Mouse (Mus musculus): Measurements from ENCODE around the gene 2210010C04Rik. TPM values are rescaled to one million over a fixed set of nuclear protein-coding genes. Genes with fewer than 3 reads are reported as not detected.

The 2210010C04Rik gene
- polyA plus RNA-seq (2016; fragmentation: Nextera tagmentation; extraction: Ambion mirVana), result not detected in 2 replicates

- Histone ChIP-seq H3K4me3 (no peak within 1 kb of the TSS), H3K4me1 (replicated peaks) (no peaks in the 10 kb centered on the region), H3K36me3 (no peaks in the 10 kb centered on the region), H3K27ac (no peak within 1 kb of the TSS), H3K9me3 (no peaks in the 10 kb centered on the region), H3K27me3 (ENCODE audit: insufficient read depth, poor library complexity, severe bottlenecking) (no peaks in the 10 kb centered on the region)
- no peak for DNase-seq (ENCODE audit: low spot score)
These were observed at the start of gene 2210010C04Rik for GRCm38 (mm10) chr6:41035409-41035808. Gene 2210010C04Rik (minus strand): TSS chr6:41035509.

- Histone ChIP-seq H3K27ac (no peak overlapping the region), H3K27me3 (ENCODE audit: insufficient read depth, poor library complexity, severe bottlenecking) (no peaks in the 10 kb centered on the region), H3K4me1 (replicated peaks) (peaks cover 24% of the 10 kb centered on the region), H3K4me3 (no peak overlapping the region), H3K9me3 (no peaks in the 10 kb centered on the region), H3K36me3 (no peaks in the 10 kb centered on the region)
- no peak for DNase-seq (ENCODE audit: low spot score)
These were observed 44.8 kb upstream of the 2210010C04Rik start for GRCm38 (mm10) chr6:41080121-41080520.

- H3K9me3 ChIP-seq, result no peaks in the 10 kb centered on the region
- peak overlapping the region; percentile 19; the same call in 1 of the 2 replicates for H3K27ac ChIP-seq
- no peak overlapping the region for H3K4me3 ChIP-seq
- peak; percentile 13 for DNase-seq (ENCODE audit: low spot score)
- no peaks in the 10 kb centered on the region for H3K36me3 ChIP-seq
- H3K4me1 ChIP-seq (replicated peaks), result peaks cover 24% of the 10 kb centered on the region
- H3K27me3 ChIP-seq (ENCODE audit: insufficient read depth, poor library complexity, severe bottlenecking), result no peaks in the 10 kb centered on the region
- 43% methylated on average over 3 of the region's 3 CpGs for WGBS
These were observed 43.4 kb upstream of the 2210010C04Rik start for GRCm38 (mm10) chr6:41078539-41079303.

GRCm38 (mm10) chr6:41075753-41076152 lies 40.4 kb upstream of the 2210010C04Rik start:
- H3K36me3 ChIP-seq, result no peaks in the 10 kb centered on the region
- DNase-seq (ENCODE audit: low spot score), result no peak
- peaks cover 24% of the 10 kb centered on the region for H3K4me1 ChIP-seq (replicated peaks)
- no peak overlapping the region for H3K27ac ChIP-seq
- no peaks in the 10 kb centered on the region for H3K27me3 ChIP-seq (ENCODE audit: insufficient read depth, poor library complexity, severe bottlenecking)
- no peaks in the 10 kb centered on the region for H3K9me3 ChIP-seq
- WGBS, result 81% methylated on average over 2 of the region's 2 CpGs
- no peak overlapping the region for H3K4me3 ChIP-seq

GRCm38 (mm10) chr6:41063332-41063731 lies 28.0 kb upstream of the 2210010C04Rik start:
- no peak for DNase-seq (ENCODE audit: low spot score)
- Histone ChIP-seq H3K4me1 (replicated peaks) (no peaks in the 10 kb centered on the region), H3K27ac (no peak overlapping the region), H3K27me3 (ENCODE audit: insufficient read depth, poor library complexity, severe bottlenecking) (no peaks in the 10 kb centered on the region), H3K36me3 (no peaks in the 10 kb centered on the region), H3K9me3 (no peaks in the 10 kb centered on the region), H3K4me3 (no peak overlapping the region)
- 90% methylated on average over 6 of the region's 6 CpGs for WGBS

- H3K27ac ChIP-seq, result no peak overlapping the region
- H3K4me1 ChIP-seq (replicated peaks), result no peaks in the 10 kb centered on the region
- H3K4me3 ChIP-seq, result no peak overlapping the region
- WGBS, result 84% methylated on average over 3 of the region's 3 CpGs
- no peaks in the 10 kb centered on the region for H3K36me3 ChIP-seq
- no peak for DNase-seq (ENCODE audit: low spot score)
- H3K27me3 ChIP-seq (ENCODE audit: insufficient read depth, poor library complexity, severe bottlenecking), result no peaks in the 10 kb centered on the region
- no peaks in the 10 kb centered on the region for H3K9me3 ChIP-seq
These were observed 27.4 kb upstream of the 2210010C04Rik start for GRCm38 (mm10) chr6:41062746-41063145.

- WGBS, result 84% methylated on average over 2 of the region's 2 CpGs
- H3K4me3 ChIP-seq, result no peak overlapping the region
- H3K9me3 ChIP-seq, result no peaks in the 10 kb centered on the region
- H3K27me3 ChIP-seq (ENCODE audit: insufficient read depth, poor library complexity, severe bottlenecking), result no peaks in the 10 kb centered on the region
- no peak for DNase-seq (ENCODE audit: low spot score)
- no peaks in the 10 kb centered on the region for H3K4me1 ChIP-seq (replicated peaks)
- no peak overlapping the region for H3K27ac ChIP-seq
- no peaks in the 10 kb centered on the region for H3K36me3 ChIP-seq
These were observed 26.8 kb upstream of the 2210010C04Rik start for GRCm38 (mm10) chr6:41062081-41062480.

- WGBS, result 66% methylated on average over 5 of the region's 5 CpGs
- DNase-seq (ENCODE audit: low spot score), result no peak
- Histone ChIP-seq H3K36me3 (no peaks in the 10 kb centered on the region), H3K27me3 (ENCODE audit: insufficient read depth, poor library complexity, severe bottlenecking) (no peaks in the 10 kb centered on the region), H3K27ac (no peak overlapping the region), H3K4me3 (no peak overlapping the region), H3K4me1 (replicated peaks) (no peaks in the 10 kb centered on the region), H3K9me3 (no peaks in the 10 kb centered on the region)
These were observed 25.8 kb upstream of the 2210010C04Rik start for GRCm38 (mm10) chr6:41061085-41061484.

- DNase-seq (ENCODE audit: low spot score), result no peak
- no peak overlapping the region for H3K4me3 ChIP-seq
- WGBS, result 84% methylated on average over 5 of the region's 5 CpGs
- H3K36me3 ChIP-seq, result no peaks in the 10 kb centered on the region
- no peaks in the 10 kb centered on the region for H3K9me3 ChIP-seq
- no peaks in the 10 kb centered on the region for H3K4me1 ChIP-seq (replicated peaks)
- H3K27ac ChIP-seq, result no peak overlapping the region
- H3K27me3 ChIP-seq (ENCODE audit: insufficient read depth, poor library complexity, severe bottlenecking), result no peaks in the 10 kb centered on the region
These were observed 22.3 kb upstream of the 2210010C04Rik start for GRCm38 (mm10) chr6:41057653-41058052.

- Histone ChIP-seq H3K9me3 (no peaks in the 10 kb centered on the region), H3K36me3 (no peaks in the 10 kb centered on the region), H3K27me3 (ENCODE audit: insufficient read depth, poor library complexity, severe bottlenecking) (no peaks in the 10 kb centered on the region), H3K27ac (no peak overlapping the region), H3K4me3 (no peak overlapping the region), H3K4me1 (replicated peaks) (no peaks in the 10 kb centered on the region)
- 42% methylated on average over 2 of the region's 2 CpGs for WGBS
- peak; percentile 21 for DNase-seq (ENCODE audit: low spot score)
These were observed 20.3 kb upstream of the 2210010C04Rik start for GRCm38 (mm10) chr6:41055581-41055980.

GRCm38 (mm10) chr6:41054379-41054778 lies 19.1 kb upstream of the 2210010C04Rik start:
- no peak overlapping the region for H3K4me3 ChIP-seq
- no peak overlapping the region for H3K27ac ChIP-seq
- H3K27me3 ChIP-seq (ENCODE audit: insufficient read depth, poor library complexity, severe bottlenecking), result no peaks in the 10 kb centered on the region
- H3K4me1 ChIP-seq (replicated peaks), result no peaks in the 10 kb centered on the region
- H3K36me3 ChIP-seq, result no peaks in the 10 kb centered on the region
- no peak for DNase-seq (ENCODE audit: low spot score)
- H3K9me3 ChIP-seq, result no peaks in the 10 kb centered on the region
- whole genome bisulfite sequencing, result 86% methylated on average over 2 of the region's 2 CpGs

- Histone ChIP-seq H3K36me3 (no peaks in the 10 kb centered on the region), H3K27me3 (ENCODE audit: insufficient read depth, poor library complexity, severe bottlenecking) (no peaks in the 10 kb centered on the region), H3K4me3 (no peak overlapping the region), H3K4me1 (replicated peaks) (no peaks in the 10 kb centered on the region), H3K9me3 (no peaks in the 10 kb centered on the region), H3K27ac (no peak overlapping the region)
- no peak for DNase-seq (ENCODE audit: low spot score)
- WGBS, result 90% methylated on average over 4 of the region's 4 CpGs
These were observed 16.5 kb upstream of the 2210010C04Rik start for GRCm38 (mm10) chr6:41051824-41052223.

GRCm38 (mm10) chr6:41048602-41049001 lies 13.3 kb upstream of the 2210010C04Rik start:
- Histone ChIP-seq H3K27ac (no peak overlapping the region), H3K9me3 (no peaks in the 10 kb centered on the region), H3K4me1 (replicated peaks) (no peaks in the 10 kb centered on the region), H3K36me3 (no peaks in the 10 kb centered on the region), H3K27me3 (ENCODE audit: insufficient read depth, poor library complexity, severe bottlenecking) (no peaks in the 10 kb centered on the region), H3K4me3 (no peak overlapping the region)
- 71% methylated on average over 1 of the region's 1 CpGs for WGBS
- no peak for DNase-seq (ENCODE audit: low spot score)

- Histone ChIP-seq H3K36me3 (no peaks in the 10 kb centered on the region), H3K4me3 (no peak overlapping the region), H3K27ac (no peak overlapping the region), H3K4me1 (replicated peaks) (no peaks in the 10 kb centered on the region), H3K9me3 (no peaks in the 10 kb centered on the region), H3K27me3 (ENCODE audit: insufficient read depth, poor library complexity, severe bottlenecking) (no peaks in the 10 kb centered on the region)
- 78% methylated on average over 1 of the region's 1 CpGs for WGBS
- no peak for DNase-seq (ENCODE audit: low spot score)
These were observed 12.7 kb upstream of the 2210010C04Rik start for GRCm38 (mm10) chr6:41047961-41048360.

Measured in hindbrain, embryonic 10.5 days (tissue).